Mouse (Mus musculus) small intestine, adult 2 months (tissue): ENCODE results near the gene Sh3kbp1.

Experiments used
- CTCF ChIP-seq: fragments of 200-500 bp; IDR thresholded peaks from 2 replicates; pipeline ENCODE4 v1.5.1; 2012; ENCODE audit warnings: low read depth, mild to moderate bottlenecking, control low read depth, inconsistent platforms, low read length, moderate library complexity, mixed read lengths; ENCODE audit not compliant: insufficient replicate concordance, insufficient read length; ENCODE audit errors: extremely low read depth
- POLR2A ChIP-seq: fragments of 200-500 bp; IDR thresholded peaks from 2 replicates; pipeline ENCODE4 v1.6.1; 2012; ENCODE audit warnings: low read depth, mild to moderate bottlenecking, control low read depth, inconsistent platforms, low read length, moderate library complexity

DNA sequence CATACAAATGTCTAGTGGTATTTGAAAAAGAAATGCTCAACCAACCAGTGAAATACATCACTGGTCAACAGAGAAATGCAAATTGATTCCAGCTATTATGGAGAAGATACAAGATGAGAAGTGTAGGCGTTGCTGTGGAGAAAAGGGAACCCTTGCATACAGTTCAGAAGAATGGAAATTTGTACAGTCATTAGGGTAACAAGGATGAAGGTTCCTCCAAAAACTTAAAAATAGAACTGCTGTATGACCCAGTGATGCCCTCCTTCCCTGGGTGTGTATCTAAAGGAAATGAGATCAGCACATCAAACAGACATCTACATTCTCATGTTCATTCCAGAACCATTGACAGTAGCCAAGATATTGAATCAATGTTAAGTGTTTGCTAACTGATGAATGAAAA, 110.3 kb downstream of the Sh3kbp1 start:
- TF ChIP-seq POLR2A (no peak), CTCF (no peak)
